Mouse (Mus musculus) small intestine, adult 2 months (tissue): ENCODE results near the gene Bicd2.

Experiments used
- CTCF ChIP-seq: fragments of 200-500 bp; IDR thresholded peaks from 2 replicates; pipeline ENCODE4 v1.5.1; 2012; ENCODE audit warnings: low read depth, mild to moderate bottlenecking, control low read depth, inconsistent platforms, low read length, moderate library complexity, mixed read lengths; ENCODE audit not compliant: insufficient replicate concordance, insufficient read length; ENCODE audit errors: extremely low read depth
- POLR2A ChIP-seq: fragments of 200-500 bp; IDR thresholded peaks from 2 replicates; pipeline ENCODE4 v1.6.1; 2012; ENCODE audit warnings: low read depth, mild to moderate bottlenecking, control low read depth, inconsistent platforms, low read length, moderate library complexity

DNA sequence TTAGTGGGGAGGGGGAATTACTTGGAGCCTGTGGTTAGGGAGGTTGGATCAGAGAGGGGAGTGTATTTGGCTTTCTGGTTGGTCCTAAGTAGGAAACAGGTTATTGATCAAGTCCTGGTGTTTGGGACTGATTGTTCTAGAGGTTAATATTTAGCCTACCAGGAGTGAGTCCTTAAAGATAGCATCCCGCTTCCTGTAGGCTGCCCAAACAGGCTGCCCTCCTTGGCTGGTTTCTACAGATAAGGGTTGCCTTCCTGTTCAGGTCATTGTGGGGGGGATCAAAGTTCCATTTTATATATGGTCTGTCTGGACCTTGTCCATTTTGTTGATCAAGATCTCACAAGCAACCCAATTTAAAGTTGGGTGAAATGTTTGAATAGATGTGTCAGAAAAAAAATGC is 52.2 kb downstream of the Bicd2 start:
- no peak for TF ChIP-seq CTCF
- no peak for TF ChIP-seq POLR2A
